Mouse (Mus musculus): ENCODE results near the gene Cct3.
"Not testable (repeated sequence)": the region's sequence is repeated elsewhere in the genome, so short reads cannot be mapped to it uniquely, and the experiment has no call there.

Cct3 gene

GRCm38 (mm10) chr3:88296561-88297318, at the start of gene Cct3, which contains the start of gene Tsacc:
Cct3 (plus strand) TSS chr3:88297116.
Tsacc (minus strand) TSS chr3:88296999.
- peak; percentile 99 for ATAC-seq (ENCODE audit: insufficient number of reproducible peaks, low FRiP score, low TSS enrichment)

- ATAC-seq (ENCODE audit: insufficient number of reproducible peaks, low FRiP score, low TSS enrichment): no peak
These were observed 49.2 kb upstream of the Cct3 start for GRCm38 (mm10) chr3:88247666-88248065.

- ATAC-seq (ENCODE audit: insufficient number of reproducible peaks, low FRiP score, low TSS enrichment): no peak
These were observed 48.5 kb upstream of the Cct3 start for GRCm38 (mm10) chr3:88248406-88248805.

- no peak for ATAC-seq (ENCODE audit: insufficient number of reproducible peaks, low FRiP score, low TSS enrichment)
These were observed 44.2 kb upstream of the Cct3 start for GRCm38 (mm10) chr3:88252739-88253138.

GRCm38 (mm10) chr3:88254268-88254926, 42.5 kb upstream of the Cct3 start, which contains the start of gene Rhbg:
Rhbg (minus strand) TSS chr3:88254709.
- peak; percentile 45 for ATAC-seq (ENCODE audit: insufficient number of reproducible peaks, low FRiP score, low TSS enrichment)

- no peak for ATAC-seq (ENCODE audit: insufficient number of reproducible peaks, low FRiP score, low TSS enrichment)
These were observed 41.0 kb upstream of the Cct3 start for GRCm38 (mm10) chr3:88255950-88256349.

- ATAC-seq (ENCODE audit: insufficient number of reproducible peaks, low FRiP score, low TSS enrichment): no peak
These were observed 40.5 kb upstream of the Cct3 start for GRCm38 (mm10) chr3:88256382-88256781.

- no peak for ATAC-seq (ENCODE audit: insufficient number of reproducible peaks, low FRiP score, low TSS enrichment)
These were observed 34.6 kb upstream of the Cct3 start for GRCm38 (mm10) chr3:88262346-88262745.

- ATAC-seq (ENCODE audit: insufficient number of reproducible peaks, low FRiP score, low TSS enrichment): not testable (repeated sequence)
These were observed 28.9 kb upstream of the Cct3 start for GRCm38 (mm10) chr3:88268014-88268413.

GRCm38 (mm10) chr3:88268991-88269390, 27.9 kb upstream of the Cct3 start:
- no peak for ATAC-seq (ENCODE audit: insufficient number of reproducible peaks, low FRiP score, low TSS enrichment)

GRCm38 (mm10) chr3:88271298-88271697, 25.6 kb upstream of the Cct3 start:
- ATAC-seq (ENCODE audit: insufficient number of reproducible peaks, low FRiP score, low TSS enrichment): not testable (repeated sequence)

GRCm38 (mm10) chr3:88271859-88272258, 25.1 kb upstream of the Cct3 start:
- no peak for ATAC-seq (ENCODE audit: insufficient number of reproducible peaks, low FRiP score, low TSS enrichment)

GRCm38 (mm10) chr3:88274002-88274401, 22.9 kb upstream of the Cct3 start:
- ATAC-seq (ENCODE audit: insufficient number of reproducible peaks, low FRiP score, low TSS enrichment): no peak

- no peak for ATAC-seq (ENCODE audit: insufficient number of reproducible peaks, low FRiP score, low TSS enrichment)
These were observed 20.8 kb upstream of the Cct3 start for GRCm38 (mm10) chr3:88276121-88276520.

- no peak for ATAC-seq (ENCODE audit: insufficient number of reproducible peaks, low FRiP score, low TSS enrichment)
These were observed 20.3 kb upstream of the Cct3 start for GRCm38 (mm10) chr3:88276529-88277143.

GRCm38 (mm10) chr3:88280035-88280434, 16.9 kb upstream of the Cct3 start:
- no peak for ATAC-seq (ENCODE audit: insufficient number of reproducible peaks, low FRiP score, low TSS enrichment)

GRCm38 (mm10) chr3:88281141-88281916, 15.6 kb upstream of the Cct3 start:
- ATAC-seq (ENCODE audit: insufficient number of reproducible peaks, low FRiP score, low TSS enrichment): not testable (repeated sequence)

GRCm38 (mm10) chr3:88284815-88285564, 11.9 kb upstream of the Cct3 start:
- not testable (repeated sequence) for ATAC-seq (ENCODE audit: insufficient number of reproducible peaks, low FRiP score, low TSS enrichment)

GRCm38 (mm10) chr3:88285565-88285895, 11.4 kb upstream of the Cct3 start:
- not testable (repeated sequence) for ATAC-seq (ENCODE audit: insufficient number of reproducible peaks, low FRiP score, low TSS enrichment)

GRCm38 (mm10) chr3:88287110-88287509, 9.8 kb upstream of the Cct3 start, which contains the start of gene Gm38392:
Gm38392 (minus strand) TSS chr3:88287210.
- no peak for ATAC-seq (ENCODE audit: insufficient number of reproducible peaks, low FRiP score, low TSS enrichment)

All from cerebellum, adult (tissue).